Mouse (Mus musculus): ENCODE results near the gene Slc7a11. TPM values are rescaled to one million over a fixed set of nuclear protein-coding genes. Genes with fewer than 3 reads are reported as not detected.

Gene Slc7a11
- polyA plus RNA-seq, 1 experiment: 0.99 TPM

DNA sequence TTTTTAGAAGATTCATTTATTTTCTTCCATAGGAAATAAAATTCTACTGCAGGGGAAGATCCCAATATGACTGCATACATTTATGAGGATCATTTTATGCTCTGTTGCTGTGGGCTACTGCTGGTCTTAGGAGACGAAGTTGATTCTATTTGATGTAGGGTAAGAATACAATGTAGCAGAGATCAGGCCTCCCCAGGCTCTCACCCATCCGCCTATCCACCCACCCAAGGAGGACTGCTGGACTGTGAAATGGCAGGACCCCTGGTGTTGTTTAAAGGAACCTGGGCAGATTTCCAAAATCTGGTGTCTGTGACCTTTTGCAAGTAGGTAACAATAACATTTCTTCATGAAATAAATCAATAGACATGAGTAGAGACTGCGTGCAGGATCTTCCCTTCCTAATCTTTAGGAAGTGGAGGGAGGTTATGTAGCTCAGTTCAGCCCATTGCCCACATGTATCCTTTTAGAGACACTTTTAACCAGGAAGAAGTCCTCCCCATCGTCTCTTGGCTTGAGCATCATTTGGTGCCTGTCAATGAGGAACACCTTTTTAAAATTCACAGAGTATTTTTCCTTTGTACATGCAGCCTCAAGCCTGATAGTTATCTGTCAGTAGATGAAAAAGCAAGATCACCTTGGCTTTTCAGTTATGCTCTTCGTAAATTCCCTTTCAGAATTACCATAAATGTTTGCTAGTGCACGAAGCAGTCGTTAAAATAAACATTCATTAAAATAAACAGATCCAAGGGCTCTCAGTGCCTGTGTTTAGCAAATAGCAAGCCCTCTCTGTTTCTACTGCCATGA is 576.1 kb downstream of the Slc7a11 start:
- TF ChIP-seq POLR2A (IDR thresholded peaks at IDR 0.05; ENCODE audit: low read depth, low read length) (no peak), CTCF (IDR thresholded peaks at IDR 0.05; ENCODE audit: extremely low read depth, insufficient read depth, insufficient read length, insufficient replicate concordance) (no peak)
- no peaks in the 10 kb centered on the region for H3K27me3 ChIP-seq (ENCODE audit: control insufficient read depth, insufficient read depth, low read length)
- H3K36me3 ChIP-seq (ENCODE audit: control insufficient read depth, insufficient read depth, low read length): no peaks in the 10 kb centered on the region
- H3K4me3 ChIP-seq (ENCODE audit: extremely low read depth, insufficient read depth, insufficient read length): no peak overlapping the region
- DNase-seq (ENCODE audit: low read depth in 1 of 2, low spot score in 2 of 2): no peak
- no peaks in the 10 kb centered on the region for H3K4me1 ChIP-seq (ENCODE audit: control insufficient read depth, insufficient read depth, insufficient read length)
- no peak overlapping the region for H3K27ac ChIP-seq (ENCODE audit: insufficient read depth, low read length)
- 74% methylated on average over 7 of the region's 7 CpGs for WGBS

DNA sequence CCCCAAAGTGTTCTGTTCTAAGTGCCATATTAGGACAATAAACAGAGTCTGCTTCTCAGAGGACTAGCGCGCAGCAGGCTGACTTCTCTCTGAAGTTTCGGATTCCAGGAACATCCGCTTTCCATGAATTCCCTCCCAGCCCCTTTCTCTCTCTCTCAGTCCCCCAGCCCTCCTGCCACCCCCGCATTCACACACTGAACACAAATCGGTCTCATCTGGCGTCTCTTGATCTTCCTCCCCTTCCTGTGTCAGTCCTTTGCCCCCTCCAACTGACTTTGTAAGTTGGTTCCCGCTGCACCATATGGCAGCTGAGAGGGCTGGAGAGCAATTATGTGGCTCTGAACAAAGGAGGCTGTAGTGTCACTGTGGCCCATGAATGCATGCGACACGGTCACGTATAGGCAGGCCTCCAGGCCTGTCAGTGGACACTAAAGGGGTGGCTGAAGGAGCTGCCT is 577.3 kb downstream of the Slc7a11 start:
- Histone ChIP-seq H3K4me3 (ENCODE audit: extremely low read depth, insufficient read depth, insufficient read length) (no peak overlapping the region), H3K27ac (ENCODE audit: insufficient read depth, low read length) (no peak overlapping the region), H3K27me3 (ENCODE audit: control insufficient read depth, insufficient read depth, low read length) (no peaks in the 10 kb centered on the region), H3K36me3 (ENCODE audit: control insufficient read depth, insufficient read depth, low read length) (no peaks in the 10 kb centered on the region), H3K4me1 (ENCODE audit: control insufficient read depth, insufficient read depth, insufficient read length) (no peaks in the 10 kb centered on the region)
- no peak for TF ChIP-seq POLR2A (IDR thresholded peaks at IDR 0.05; ENCODE audit: low read depth, low read length)
- TF ChIP-seq CTCF (IDR thresholded peaks at IDR 0.05; ENCODE audit: extremely low read depth, insufficient read depth, insufficient read length, insufficient replicate concordance): no peak
- 71% methylated on average over 11 of the region's 11 CpGs for WGBS
- no peak for DNase-seq (ENCODE audit: low read depth in 1 of 2, low spot score in 2 of 2)

DNA sequence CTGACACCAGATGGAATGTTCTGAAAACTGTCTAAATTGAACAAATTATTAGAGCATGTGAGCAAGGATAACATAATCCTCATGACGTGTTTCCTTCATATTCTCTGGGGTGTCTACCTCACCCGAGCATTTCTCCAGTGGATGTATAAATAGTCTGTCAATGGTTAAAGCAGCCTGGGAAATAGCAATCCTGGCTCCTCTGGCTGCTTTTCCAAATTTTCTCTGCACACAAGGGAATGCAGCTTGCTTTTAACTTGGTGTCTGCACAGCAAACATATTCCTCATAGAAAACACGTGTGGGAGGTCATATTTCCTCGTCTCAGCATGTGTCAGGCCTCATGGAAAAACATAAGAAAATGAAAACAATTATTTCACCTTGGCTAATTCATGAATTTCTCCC is 586.6 kb downstream of the Slc7a11 start:
- Histone ChIP-seq H3K4me1 (ENCODE audit: control insufficient read depth, insufficient read depth, insufficient read length) (no peaks in the 10 kb centered on the region), H3K4me3 (ENCODE audit: extremely low read depth, insufficient read depth, insufficient read length) (no peak overlapping the region), H3K36me3 (ENCODE audit: control insufficient read depth, insufficient read depth, low read length) (no peaks in the 10 kb centered on the region), H3K27ac (ENCODE audit: insufficient read depth, low read length) (no peak overlapping the region), H3K27me3 (ENCODE audit: control insufficient read depth, insufficient read depth, low read length) (no peaks in the 10 kb centered on the region)
- no peak for DNase-seq (ENCODE audit: low read depth in 1 of 2, low spot score in 2 of 2)
- WGBS: 74% methylated on average over 4 of the region's 4 CpGs
- TF ChIP-seq CTCF (IDR thresholded peaks at IDR 0.05; ENCODE audit: extremely low read depth, insufficient read depth, insufficient read length, insufficient replicate concordance) (no peak), POLR2A (IDR thresholded peaks at IDR 0.05; ENCODE audit: low read depth, low read length) (no peak)

DNA sequence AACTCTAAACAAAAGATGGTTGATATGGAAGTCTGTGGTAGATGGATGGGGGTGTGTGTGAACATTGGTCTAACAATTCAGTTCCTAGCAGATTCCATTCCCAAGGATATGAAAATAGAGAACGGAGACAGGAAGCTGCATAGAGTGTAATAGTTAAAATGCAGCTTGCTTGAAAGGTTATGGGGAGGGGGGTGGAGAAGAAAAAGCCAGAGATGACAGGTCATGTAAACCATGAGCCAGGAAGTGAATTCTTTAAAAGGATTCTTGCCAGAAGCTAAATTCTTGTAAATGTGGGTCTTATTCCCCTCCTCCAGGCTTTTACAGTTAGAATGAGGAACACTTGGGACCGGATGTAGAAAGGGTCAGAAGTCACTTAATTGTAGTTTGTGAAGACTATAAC is 589.1 kb downstream of the Slc7a11 start:
- Histone ChIP-seq H3K4me3 (ENCODE audit: extremely low read depth, insufficient read depth, insufficient read length) (no peak overlapping the region), H3K4me1 (ENCODE audit: control insufficient read depth, insufficient read depth, insufficient read length) (no peaks in the 10 kb centered on the region), H3K27me3 (ENCODE audit: control insufficient read depth, insufficient read depth, low read length) (no peaks in the 10 kb centered on the region), H3K27ac (ENCODE audit: insufficient read depth, low read length) (no peak overlapping the region), H3K36me3 (ENCODE audit: control insufficient read depth, insufficient read depth, low read length) (no peaks in the 10 kb centered on the region)
- no peak for DNase-seq (ENCODE audit: low read depth in 1 of 2, low spot score in 2 of 2)
- WGBS: 79% methylated on average over 2 of the region's 2 CpGs
- TF ChIP-seq CTCF (IDR thresholded peaks at IDR 0.05; ENCODE audit: extremely low read depth, insufficient read depth, insufficient read length, insufficient replicate concordance) (no peak), POLR2A (IDR thresholded peaks at IDR 0.05; ENCODE audit: low read depth, low read length) (no peak)

DNA sequence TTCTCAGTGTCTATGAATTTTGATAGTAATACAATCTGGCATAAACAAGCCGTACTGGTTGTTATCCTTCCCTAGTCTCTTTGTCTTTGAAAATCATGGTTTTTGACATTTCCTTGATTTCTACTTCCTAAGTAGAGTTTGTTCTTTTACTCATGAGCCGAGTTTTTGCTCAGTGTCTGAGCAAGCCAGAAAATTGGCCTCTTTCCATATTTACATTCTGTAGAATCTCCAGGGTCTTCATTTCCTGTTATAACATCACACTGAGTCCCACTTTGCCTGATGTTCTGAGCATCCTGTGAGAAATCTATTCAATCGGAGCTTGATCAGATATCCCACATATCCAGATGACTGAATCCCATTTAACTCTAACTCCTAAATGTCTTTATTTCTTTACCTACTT is 600.4 kb downstream of the Slc7a11 start:
- no peak for DNase-seq (ENCODE audit: low read depth in 1 of 2, low spot score in 2 of 2)
- TF ChIP-seq POLR2A (IDR thresholded peaks at IDR 0.05; ENCODE audit: low read depth, low read length): no peak
- TF ChIP-seq CTCF (IDR thresholded peaks at IDR 0.05; ENCODE audit: extremely low read depth, insufficient read depth, insufficient read length, insufficient replicate concordance): no peak
- Histone ChIP-seq H3K27ac (ENCODE audit: insufficient read depth, low read length) (no peak overlapping the region), H3K36me3 (ENCODE audit: control insufficient read depth, insufficient read depth, low read length) (no peaks in the 10 kb centered on the region), H3K4me1 (ENCODE audit: control insufficient read depth, insufficient read depth, insufficient read length) (no peaks in the 10 kb centered on the region), H3K27me3 (ENCODE audit: control insufficient read depth, insufficient read depth, low read length) (no peaks in the 10 kb centered on the region), H3K4me3 (ENCODE audit: extremely low read depth, insufficient read depth, insufficient read length) (no peak overlapping the region)
- WGBS: 79% methylated on average over 3 of the region's 3 CpGs
